Mouse (Mus musculus) adipose tissue, adult 10 weeks (tissue): ENCODE data around the gene Hk1. TPM values are rescaled to one million over a fixed set of nuclear protein-coding genes. Genes with fewer than 3 reads are reported as not detected.

Experiments used
- polyA plus RNA-seq: library from polyadenylated mRNA; stranded (reverse); fragments of 350-450 nt; fragmentation: Illumina TruSeq; extraction: RNeasy Lipid Tissue Mini Kit (QIAGEN cat#74804); gene quantifications from one replicate; pipeline ENCODE4 v1.2.3, GENCODE M21; 2014; ENCODE audit warnings: low read depth, low replicate concordance

Hk1 gene
- polyA plus RNA-seq: 53.4 TPM

DNA sequence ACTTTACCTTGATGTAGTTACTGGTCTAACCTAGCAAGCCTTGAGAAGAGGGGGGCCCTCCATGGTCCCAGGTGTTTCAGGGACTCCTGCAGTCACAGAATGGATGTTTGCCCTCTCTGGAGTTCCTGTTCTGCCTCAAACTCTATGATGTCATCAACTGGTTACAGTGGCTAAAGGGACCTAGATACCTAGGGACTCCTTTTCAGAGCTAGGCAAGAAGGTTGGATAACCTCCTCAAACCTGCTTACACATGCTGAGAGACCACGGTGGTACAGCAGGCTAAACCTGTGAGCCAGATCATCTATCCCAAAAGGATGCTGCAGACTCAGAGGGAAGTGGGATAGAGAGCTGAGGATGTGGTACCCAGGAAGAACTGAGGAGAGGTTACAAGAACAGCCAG lies at the start of gene Hk1:
Gene Hk1, minus strand, starts transcription at position 101 of the 400 bp plus-strand sequence.

DNA sequence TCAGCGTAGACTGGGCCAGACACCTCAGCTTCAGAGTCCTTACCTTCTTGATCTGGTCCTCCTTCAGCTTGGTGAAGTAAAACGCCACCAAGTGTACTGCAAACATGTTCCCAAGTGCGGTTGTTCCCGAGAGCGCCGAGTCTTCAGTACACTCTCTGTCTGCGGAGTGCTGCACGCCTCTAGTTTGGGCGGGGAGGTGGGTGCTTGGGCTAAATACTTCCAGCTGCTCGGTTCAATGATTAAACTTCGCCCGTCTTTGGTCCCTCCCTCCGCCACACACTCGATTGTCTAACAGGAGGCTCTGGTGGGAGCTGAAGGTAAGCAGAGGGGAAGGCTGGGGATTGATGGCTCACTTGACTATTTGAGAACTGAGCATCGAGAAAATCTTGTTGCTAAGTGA lies 42.5 kb upstream of the Hk1 start, which contains the start of gene Hkdc1:
Gene Hkdc1, minus strand, starts transcription at position 237 of the 400 bp plus-strand sequence.

DNA sequence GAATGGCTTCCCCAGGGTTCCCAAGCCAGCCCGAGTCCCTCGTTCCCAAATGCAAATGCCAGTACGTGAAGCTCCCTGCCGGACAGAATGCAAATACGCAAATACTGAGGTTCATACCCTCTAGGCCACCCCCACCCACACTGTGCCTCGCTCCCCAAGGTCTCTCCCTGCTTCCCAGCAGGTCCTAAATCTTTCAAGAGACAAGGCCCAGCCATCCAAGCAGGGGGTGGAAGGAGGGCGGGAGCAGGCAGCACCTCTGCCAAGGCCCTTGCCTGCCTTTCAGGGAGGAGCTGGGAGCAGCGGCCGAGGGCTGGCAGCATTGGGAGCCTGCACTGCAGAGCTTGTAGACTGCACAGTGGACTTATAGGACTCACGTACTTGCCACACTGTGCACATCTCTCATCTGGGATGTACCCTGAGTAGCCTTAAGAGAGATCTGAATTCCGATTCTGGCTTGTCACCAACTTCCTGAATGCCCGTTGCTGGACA lies 127.7 kb downstream of the Hk1 start, which contains the start of gene Tacr2:
Gene Tacr2, plus strand, starts transcription at position 439 of the 489 bp plus-strand sequence.

DNA sequence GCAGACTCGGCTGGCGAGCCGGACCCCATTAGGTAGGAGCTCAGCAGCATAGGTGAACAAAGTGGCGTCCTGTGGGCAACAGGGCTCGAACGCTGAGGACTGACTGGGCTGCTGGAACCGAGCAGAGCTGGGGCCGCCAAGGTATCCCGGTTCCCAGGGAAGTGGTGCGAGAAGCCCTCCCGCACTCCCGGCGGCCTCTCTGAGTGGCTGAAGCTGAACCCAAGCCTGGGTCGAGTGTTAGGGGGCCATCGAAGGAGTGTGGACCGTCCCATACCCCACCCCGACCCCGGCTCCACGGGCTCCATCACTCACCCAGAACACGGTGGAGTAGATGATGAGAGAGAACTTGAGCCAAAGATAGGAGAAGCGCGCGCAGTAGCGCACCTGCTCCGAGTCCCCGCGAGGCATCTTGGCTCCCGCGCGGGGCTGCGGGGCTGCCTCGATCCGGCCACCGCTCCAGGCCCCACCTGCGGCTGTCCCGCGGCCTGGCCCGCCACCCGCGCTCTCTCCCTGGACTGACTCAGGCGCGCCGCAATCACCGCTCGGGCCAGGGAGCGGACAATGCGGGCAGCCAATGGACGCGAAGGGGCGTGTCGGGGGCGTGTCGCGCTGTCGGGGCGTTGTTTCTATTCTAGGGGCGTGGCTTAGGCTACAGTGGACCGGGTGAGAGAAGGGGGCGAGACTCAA lies 148.9 kb downstream of the Hk1 start, which contains the start of gene Tspan15:
Gene Tspan15, minus strand, starts transcription at position 544 of the 687 bp plus-strand sequence.

Other genes with a start within 250 kb of the Hk1 start
- gene Neurog3, start 246.8 kb downstream of the Hk1 start, polyA plus RNA-seq: not detected
- 9.5 TPM for gene Fam241b, start 236.0 kb downstream of the Hk1 start, polyA plus RNA-seq
- gene Tspan15, start 148.7 kb downstream of the Hk1 start, polyA plus RNA-seq: 68.7 TPM
- gene Tacr2, start 127.5 kb downstream of the Hk1 start, polyA plus RNA-seq: not detected
- gene Hkdc1, start 42.6 kb upstream of the Hk1 start, polyA plus RNA-seq: 0.30 TPM
- gene 4930507D05Rik, start 69.6 kb upstream of the Hk1 start, polyA plus RNA-seq: 0.16 TPM
- gene Supv3l1, start 69.8 kb upstream of the Hk1 start, polyA plus RNA-seq: 18.3 TPM
- gene Vps26a, start 106.9 kb upstream of the Hk1 start, polyA plus RNA-seq: 53.9 TPM
- 150 TPM for gene Srgn, start 147.5 kb upstream of the Hk1 start, polyA plus RNA-seq
- 42.3 TPM for gene Kif1bp, start 198.5 kb upstream of the Hk1 start, polyA plus RNA-seq
- 30.8 TPM for gene Ddx21, start 222.4 kb upstream of the Hk1 start, polyA plus RNA-seq